Mouse (Mus musculus) hematopoietic stem cell, adult 5-6 weeks (primary cell): ENCODE results near the gene Serpina10. TPM values are rescaled to one million over a fixed set of nuclear protein-coding genes. Genes with fewer than 3 reads are reported as not detected.
A peak's percentile ranks its signal among the peaks of the same experiment; 100 is the strongest.
"Not testable (repeated sequence)": the region's sequence is repeated elsewhere in the genome, so short reads cannot be mapped to it uniquely, and the experiment has no call there.

Source experiments
- ATAC-seq, 2 experiments: fragments of 125-278 bp in 1 of 2; replicated peaks in 1 of 2; 2 replicates each; pipeline ENCODE4 v1.8.0; 2016 to 2017; ENCODE audit warnings: inconsistent platforms in 2 of 2, mild to moderate bottlenecking in 2 of 2, moderate number of reproducible peaks in 2 of 2, low read depth in 1 of 2, moderate TSS enrichment in 1 of 2; ENCODE audit not compliant: low FRiP score in 2 of 2, poor library complexity in 2 of 2, severe bottlenecking in 2 of 2, insufficient read depth in 1 of 2, low TSS enrichment in 1 of 2
- total RNA-seq: library from RNA; stranded (forward); fragments of 172-1452, 232-1000 nt; gene quantifications from 2 replicates; pipeline ENCODE4 v1.2.3, GENCODE M21; 2017

Serpina10 gene
- total RNA-seq, 1 experiment from 2014 or later = not detected

DNA sequence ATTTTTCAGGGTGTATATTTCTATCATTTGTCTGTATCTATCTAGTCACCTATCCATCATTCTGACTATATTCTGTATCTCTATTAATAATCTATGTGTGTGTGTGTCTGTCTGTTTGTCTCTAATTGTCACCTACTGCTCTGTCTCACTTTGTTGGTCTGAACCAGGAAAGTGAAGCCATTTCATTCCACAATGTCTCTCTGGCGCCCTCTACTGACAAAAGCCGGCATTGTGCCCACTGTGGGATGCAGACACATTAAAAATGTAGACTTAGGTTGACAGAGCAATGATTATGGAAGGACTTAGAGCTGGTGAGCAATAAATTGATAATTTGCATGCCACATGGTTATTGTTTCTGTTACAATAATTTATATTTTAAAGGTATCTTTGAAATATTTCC lies 12.1 kb upstream of the Serpina10 start:
- ATAC-seq = peak; percentile 58 to 76; a peak in 2 of 4 replicates

DNA sequence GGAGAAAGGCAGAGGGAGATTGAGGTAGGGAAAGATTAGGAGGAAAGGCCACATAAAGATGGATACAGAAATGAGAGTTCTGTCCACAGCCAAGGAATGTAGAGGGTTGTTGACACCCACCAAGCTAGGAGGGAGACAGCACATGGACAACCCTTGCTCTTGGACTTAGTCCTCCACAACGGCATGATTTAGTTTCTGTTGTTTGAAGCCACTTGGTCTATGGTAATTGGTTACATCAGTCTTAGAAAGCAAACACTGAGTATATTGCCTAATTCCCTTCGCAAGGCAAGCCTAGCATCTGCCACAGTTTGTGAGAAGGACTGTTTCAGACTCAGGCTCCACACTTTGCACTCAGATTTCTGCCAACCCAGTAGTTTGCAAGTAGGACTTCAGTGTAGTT lies 4.6 kb upstream of the Serpina10 start:
- no peak for ATAC-seq

DNA sequence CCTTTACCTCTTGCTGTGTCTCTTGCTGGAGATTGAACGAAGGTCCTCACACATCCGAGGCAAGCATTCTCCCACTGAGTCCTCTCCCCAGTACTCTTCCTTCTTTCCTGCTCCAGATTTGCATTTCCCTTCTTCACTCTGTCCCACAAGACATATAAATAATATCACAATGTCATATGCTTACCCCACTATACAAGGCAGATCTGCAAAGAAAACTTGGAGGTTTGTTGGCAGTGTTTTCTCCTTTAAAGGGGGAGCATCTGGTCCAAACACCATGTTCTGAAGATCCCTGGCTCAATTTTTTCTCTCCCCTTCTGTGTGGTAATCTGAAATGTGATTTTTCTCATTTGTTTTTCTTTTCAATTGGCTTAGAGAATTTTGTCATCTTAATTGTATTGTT lies 3.2 kb upstream of the Serpina10 start:
- ATAC-seq = no peak

DNA sequence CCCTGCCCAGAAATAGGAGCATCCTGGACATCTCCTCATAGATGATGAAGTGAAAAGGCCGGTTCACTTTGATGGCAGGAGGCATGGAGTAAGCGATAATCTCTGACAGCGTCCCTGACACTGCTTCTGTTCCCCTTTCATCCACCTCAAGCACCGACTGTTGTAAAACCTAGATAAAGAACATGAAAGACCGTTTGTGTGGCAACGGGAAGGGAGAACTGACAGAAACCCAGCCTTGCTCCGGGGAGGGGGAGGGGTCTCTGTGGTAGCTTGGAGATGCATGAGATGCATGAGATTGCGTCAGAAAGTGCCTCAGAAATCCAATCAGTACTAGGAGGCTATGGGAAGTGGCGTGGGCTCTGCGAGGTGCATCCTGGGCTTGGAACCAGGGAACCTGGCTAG lies 14.4 kb downstream of the Serpina10 start:
- no peak for ATAC-seq

DNA sequence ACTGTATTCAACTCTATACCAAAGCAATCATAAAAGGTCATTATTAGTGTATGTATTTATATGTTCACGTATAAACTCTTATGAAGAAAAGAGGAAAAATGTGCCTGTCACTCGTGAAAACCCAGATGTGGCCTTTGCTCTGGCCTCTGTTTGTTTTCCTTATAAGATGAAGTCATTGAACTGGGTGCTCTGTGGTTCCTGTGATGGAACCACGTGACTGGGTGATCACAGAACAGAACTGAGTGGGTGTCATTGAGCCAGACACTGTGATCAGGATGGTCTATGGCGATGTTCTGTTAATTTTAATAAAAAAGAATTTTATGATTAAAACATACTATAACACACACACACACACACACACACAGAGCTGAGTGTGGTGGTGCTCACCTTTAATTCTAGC lies 15.5 kb downstream of the Serpina10 start:
- ATAC-seq = no peak

DNA sequence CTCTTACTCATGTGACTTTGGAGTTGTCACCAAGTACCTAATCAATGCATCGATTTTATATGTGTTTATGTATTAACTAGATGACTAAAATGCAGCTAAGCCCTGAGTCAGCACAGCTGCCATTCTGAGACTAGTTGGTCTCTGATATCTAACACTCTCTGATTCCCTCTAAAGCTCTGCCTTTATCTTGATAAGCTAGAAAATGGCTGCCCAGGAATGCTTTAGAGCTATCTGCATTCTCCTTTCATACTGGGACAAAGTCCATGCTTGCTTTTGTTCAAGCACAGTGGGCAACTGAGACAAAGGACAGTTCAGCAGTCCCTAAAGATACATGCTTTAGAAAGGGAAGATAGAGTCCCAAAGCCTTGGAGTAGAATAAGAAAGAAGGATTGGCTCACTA lies 16.1 kb downstream of the Serpina10 start:
- ATAC-seq = no peak

DNA sequence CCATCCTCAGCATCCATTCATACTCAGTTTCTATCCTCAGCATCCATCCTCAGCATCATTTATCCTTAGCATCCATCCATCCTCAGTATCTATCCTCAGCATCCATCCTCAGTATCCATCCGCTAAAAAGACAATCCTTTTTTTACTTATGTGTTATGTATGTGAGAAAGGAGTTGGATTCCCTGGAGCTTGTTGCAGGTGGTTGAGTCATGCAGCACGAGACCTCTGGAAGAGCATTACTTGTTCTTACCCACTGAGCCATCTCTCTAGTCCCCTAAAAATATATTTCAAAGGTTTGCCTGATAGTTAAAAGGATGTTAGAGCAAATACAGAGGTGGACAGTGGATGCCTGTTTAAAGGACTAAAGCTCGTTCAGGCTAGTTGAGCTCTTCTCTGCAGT lies 29.4 kb downstream of the Serpina10 start:
- no peak for ATAC-seq

DNA sequence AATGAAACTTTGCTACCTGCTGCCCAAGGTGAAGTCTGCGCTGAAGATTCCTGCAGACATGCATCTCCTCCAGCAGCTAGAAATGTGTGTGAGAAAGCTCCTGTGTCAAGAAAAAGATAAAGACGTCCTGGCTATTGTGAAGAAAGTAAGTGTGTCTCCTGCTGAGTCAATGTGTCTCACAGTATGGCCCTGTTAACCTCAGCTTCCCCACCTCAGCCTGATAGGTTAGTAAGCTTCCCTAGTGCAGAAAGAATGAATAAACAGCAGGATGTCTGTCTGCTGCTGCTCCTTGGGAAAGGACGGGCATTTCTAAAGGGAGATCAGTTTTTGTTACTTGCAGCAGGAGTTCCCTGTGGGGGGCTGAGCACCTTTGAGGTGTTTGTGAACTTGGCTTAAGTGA lies 30.9 kb downstream of the Serpina10 start:
- ATAC-seq = no peak

DNA sequence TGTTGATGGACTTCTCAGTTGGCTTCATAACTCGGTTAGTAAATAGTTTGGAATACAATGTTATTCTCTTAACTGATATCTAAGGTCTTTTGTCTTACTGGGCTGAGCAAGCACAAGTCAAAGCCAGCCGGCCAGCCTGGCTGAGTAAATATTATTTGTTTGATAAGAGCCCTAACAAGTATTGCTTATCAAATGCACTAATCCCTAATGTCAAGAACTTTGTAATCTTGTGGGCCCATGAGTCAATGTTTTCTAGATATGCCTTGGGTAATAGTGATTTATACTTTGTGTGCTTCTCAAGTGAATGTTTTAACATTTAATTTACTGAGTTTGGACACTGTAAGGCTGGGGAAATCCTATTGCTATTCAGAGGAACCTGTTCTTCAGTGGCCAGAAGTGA lies 32.8 kb downstream of the Serpina10 start:
- ATAC-seq = no peak

DNA sequence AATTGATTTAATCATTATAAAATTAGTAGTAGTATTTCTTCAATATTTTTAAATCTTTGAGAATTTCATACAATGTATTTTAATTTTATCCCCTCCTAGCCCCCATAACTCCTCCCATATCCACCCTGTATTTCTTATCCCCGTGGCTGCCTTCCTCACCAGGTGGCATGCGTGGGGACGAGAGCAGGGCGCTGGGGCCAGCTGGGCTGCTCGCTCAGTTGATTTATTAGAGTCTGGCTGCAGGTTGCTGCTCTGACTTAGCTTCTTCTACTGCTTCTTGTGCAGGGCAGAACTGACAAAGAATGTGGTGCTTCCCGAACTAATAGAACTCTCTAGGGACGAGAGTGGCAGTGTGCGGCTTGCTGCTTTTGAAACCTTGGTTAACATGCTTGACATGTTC lies 47.5 kb downstream of the Serpina10 start:
- ATAC-seq = no peak

DNA sequence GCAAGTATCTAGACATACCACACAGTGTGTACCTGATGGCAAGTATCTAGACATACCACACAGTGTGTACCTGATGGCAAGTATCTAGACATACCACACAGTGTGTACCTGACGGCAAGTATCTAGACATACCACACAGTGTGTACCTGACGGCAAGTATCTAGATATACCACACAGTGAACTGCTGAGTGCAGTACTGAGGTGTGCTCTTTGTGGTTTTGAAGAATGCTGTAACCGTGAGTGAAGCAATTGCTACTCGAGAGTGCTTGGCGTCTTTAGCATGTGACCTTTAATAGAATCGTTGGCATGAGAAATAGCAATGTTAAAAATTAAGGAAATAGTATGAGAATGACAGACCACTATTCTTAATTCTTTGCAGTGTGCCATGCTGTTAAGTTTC lies 53.1 kb downstream of the Serpina10 start:
- ATAC-seq = not testable (repeated sequence)

DNA sequence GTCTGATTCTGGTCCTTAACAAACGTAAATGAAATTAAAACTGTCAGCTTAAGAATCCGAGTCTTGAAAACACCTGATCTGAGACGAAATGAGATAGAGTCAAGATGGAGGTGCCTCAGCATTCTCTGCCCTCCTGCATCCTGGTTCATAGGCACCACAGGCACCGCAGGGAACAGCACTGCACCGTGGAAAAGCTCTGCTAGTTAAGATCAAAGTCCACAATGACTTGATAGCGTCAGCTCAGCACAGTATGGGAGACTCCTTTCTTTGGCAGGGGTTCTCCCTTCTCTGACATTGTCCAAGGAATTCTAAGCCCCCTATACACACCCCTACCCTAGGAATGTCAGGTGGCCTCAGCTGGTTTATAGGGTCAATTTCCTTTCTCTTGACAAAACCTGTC lies 61.6 kb downstream of the Serpina10 start:
- no peak for ATAC-seq

DNA sequence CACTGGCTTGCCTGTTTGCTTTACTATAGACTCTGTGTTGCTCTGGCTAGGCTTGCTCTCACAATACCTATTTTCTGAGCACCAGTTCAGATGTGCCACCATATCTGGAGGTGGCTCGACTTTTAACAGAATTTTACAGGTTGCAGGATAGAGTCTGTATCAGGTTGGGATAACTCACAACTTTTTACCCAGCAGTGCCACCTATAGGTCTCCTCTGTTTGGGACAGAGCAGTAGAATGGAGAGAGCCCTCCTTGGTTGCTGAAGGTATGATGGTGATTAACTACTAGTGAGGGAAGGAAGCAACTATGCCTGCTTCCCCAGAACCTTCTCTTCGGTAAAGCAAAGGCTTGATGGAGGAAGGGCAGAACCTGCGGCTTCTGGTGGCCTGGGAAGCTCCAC lies 64.1 kb downstream of the Serpina10 start:
- ATAC-seq = peak in 1 of 2 experiments; percentile 17; a peak in 1 of 4 replicates

DNA sequence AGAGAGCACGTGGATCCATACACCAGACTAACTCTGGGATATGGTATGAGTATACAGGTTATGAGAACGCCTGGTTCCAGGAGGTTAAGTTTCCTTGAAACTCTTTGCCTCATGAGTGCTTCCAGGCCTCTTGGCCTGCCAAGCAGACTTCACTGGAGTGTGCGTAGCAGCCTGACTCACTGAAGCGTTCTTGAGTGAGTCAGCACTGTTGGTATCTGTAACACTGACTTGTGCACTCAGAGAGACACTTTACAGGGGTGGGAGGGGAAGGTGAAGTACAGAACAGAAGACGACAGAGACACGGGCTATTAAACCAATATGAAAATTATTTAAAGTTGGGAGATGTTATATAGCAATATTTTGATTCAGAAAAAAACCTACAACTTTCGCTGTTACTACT lies 66.1 kb downstream of the Serpina10 start:
- ATAC-seq = no peak

Other genes with a start within 250 kb of the Serpina10 start
- 3.4 and 5.2 TPM in 2 replicates for gene Otub2, start 242.8 kb downstream of the Serpina10 start, total RNA-seq
- 1.2 and 4.7 TPM in 2 replicates for gene 9330161L09Rik, start 223.6 kb downstream of the Serpina10 start, total RNA-seq
- gene Ddx24, start 205.6 kb downstream of the Serpina10 start, total RNA-seq = 129 and 149 TPM in 2 replicates
- 137 and 147 TPM in 2 replicates for gene Ifi27, start 197.2 kb downstream of the Serpina10 start, total RNA-seq
- gene Ifi27l2a, start 187.8 kb downstream of the Serpina10 start, total RNA-seq = 25.4 and 57.7 TPM in 2 replicates
- gene Ifi27l2b, start 174.2 kb downstream of the Serpina10 start, total RNA-seq = not detected in 2 replicates
- 0.13 and 0.45 TPM in 2 replicates for gene Ppp4r4, start 99.2 kb downstream of the Serpina10 start, total RNA-seq
- not detected in 2 replicates for gene Serpina6, start 25.8 kb upstream of the Serpina10 start, total RNA-seq
- gene Serpina16, start 44.7 kb upstream of the Serpina10 start, total RNA-seq = not detected in 2 replicates
- gene Serpina1f, start 64.1 kb upstream of the Serpina10 start, total RNA-seq = not detected in 2 replicates
- not detected in 2 replicates for gene Serpina1d, start 142.1 kb upstream of the Serpina10 start, total RNA-seq
- gene Serpina1b, start 198.9 kb upstream of the Serpina10 start, total RNA-seq = not detected in 2 replicates
- not detected in 2 replicates for gene Serpina1a, start 232.1 kb upstream of the Serpina10 start, total RNA-seq